Mouse (Mus musculus) spleen, adult 2 months (tissue): Measurements from ENCODE around the gene Rhbdf2. TPM values are rescaled to one million over a fixed set of nuclear protein-coding genes. Genes with fewer than 3 reads are reported as not detected.

Source experiments
- DNase-seq, 2 experiments: peaks; one replicate each; pipeline versions ENCODE4 v3.0.0 to v3.0.0-alpha.2; 2012 to 2021; ENCODE audit warnings: low spot score in 2 of 2, low read depth in 1 of 2
- H3K27ac ChIP-seq: fragments of 200-500 bp; 2 replicates; pipeline ENCODE4 v1.5.1; 2012; ENCODE audit warnings: low read length, inconsistent platforms; ENCODE audit not compliant: insufficient read depth
- H3K27me3 ChIP-seq: fragments of 200-500 bp; 2 replicates; pipeline ENCODE4 v1.6.1; 2012; ENCODE audit warnings: mild to moderate bottlenecking, moderate library complexity, low read length, inconsistent platforms; ENCODE audit not compliant: control insufficient read depth, insufficient read depth
- H3K36me3 ChIP-seq: fragments of 200-500 bp; 2 replicates; pipeline ENCODE4 v1.6.1; 2012; ENCODE audit warnings: mild to moderate bottlenecking, low read length, inconsistent platforms; ENCODE audit not compliant: control insufficient read depth, insufficient read depth
- H3K4me1 ChIP-seq: fragments of 200-500 bp; 2 replicates; pipeline ENCODE4 v1.6.1; 2011; ENCODE audit warnings: inconsistent platforms; ENCODE audit not compliant: control insufficient read depth, insufficient read depth, insufficient read length
- H3K4me3 ChIP-seq: fragments of 200-500 bp; 2 replicates; pipeline ENCODE4 v1.5.1; 2011; ENCODE audit warnings: mild to moderate bottlenecking, inconsistent platforms; ENCODE audit not compliant: insufficient read depth, insufficient read length; ENCODE audit errors: extremely low read depth
- CTCF ChIP-seq: fragments of 200-500 bp; IDR thresholded peaks from 2 replicates; pipeline ENCODE4 v1.5.1; 2011; ENCODE audit warnings: mild to moderate bottlenecking, inconsistent platforms; ENCODE audit not compliant: insufficient read depth, insufficient read length, insufficient replicate concordance; ENCODE audit errors: extremely low read depth
- POLR2A ChIP-seq: fragments of 200-500 bp; IDR thresholded peaks from 2 replicates; pipeline ENCODE4 v1.6.1; 2011; ENCODE audit warnings: low read depth, low read length, inconsistent platforms
- WGBS: fragments of 180-500 bp; shearing (Covaris S2); methylation state at CpG from one replicate; pipeline ENCODE4 v1.1.7; 2018; 5-methylcytosine and 5-hydroxymethylcytosine counted together
- polyA plus RNA-seq: library from polyadenylated mRNA; depleted of rRNA; stranded (reverse); fragments of >200 nt; gene quantifications from 2 replicates; pipeline ENCODE4 v1.2.3, GENCODE M21; 2012

Gene Rhbdf2
- polyA plus RNA-seq, 1 experiment: 84.5 TPM

- peak overlapping the region; percentile 18; the same call in 1 of the 2 replicates for H3K27ac ChIP-seq
These were observed 21.5 kb upstream of the Rhbdf2 start for GRCm38 (mm10) chr11:116648213-116648921.

DNA sequence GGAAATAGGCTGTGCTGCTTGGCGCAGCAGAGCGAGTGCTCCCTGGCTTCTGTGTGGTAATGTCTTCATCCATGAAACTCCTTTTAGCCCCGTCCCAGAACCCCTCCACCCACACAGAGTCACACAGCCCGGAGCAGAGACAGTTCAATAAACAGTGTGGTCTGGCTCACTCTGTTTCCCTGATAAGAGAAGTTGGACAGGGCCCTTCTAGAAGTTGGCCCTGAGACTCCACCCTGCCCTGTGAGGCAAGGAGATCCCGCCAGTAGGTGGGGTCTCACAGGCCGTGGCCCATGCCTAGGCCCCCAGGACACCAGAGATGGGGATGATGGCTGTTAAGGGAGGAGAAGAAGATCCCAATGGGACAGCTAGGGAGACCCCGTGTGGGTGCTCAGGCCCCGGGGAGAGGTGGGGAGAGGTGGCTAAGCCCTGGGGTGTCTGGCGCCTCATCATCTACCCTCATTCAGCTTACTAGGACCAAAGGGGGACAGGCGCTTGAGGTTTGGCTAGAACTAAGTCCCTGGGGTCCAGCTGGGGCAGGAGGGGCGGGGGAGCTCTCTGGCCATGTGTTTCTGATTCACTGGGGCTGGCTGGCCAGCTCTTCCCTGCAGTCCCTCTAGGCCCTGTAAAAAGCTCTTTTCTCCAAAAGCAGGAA is 20.6 kb upstream of the Rhbdf2 start:
- Histone ChIP-seq H3K27ac (no peak overlapping the region), H3K4me1 (no peaks in the 10 kb centered on the region; the same call in 1 of the 2 replicates), H3K27me3 (peaks cover 1% of the 10 kb centered on the region; the same call in 1 of the 2 replicates), H3K36me3 (no peaks in the 10 kb centered on the region), H3K4me3 (no peak overlapping the region)
- WGBS: 66% methylated on average over 11 of the region's 11 CpGs
- TF ChIP-seq POLR2A (no peak), CTCF (no peak)
- no peak for DNase-seq

More at GRCm38 (mm10) chr11:116648213-116648921, 21.5 kb upstream of the Rhbdf2 start:
- Histone ChIP-seq H3K27me3 (peaks cover 2% of the 10 kb centered on the region; the same call in 1 of the 2 replicates), H3K4me1 (no peaks in the 10 kb centered on the region; the same call in 1 of the 2 replicates), H3K4me3 (no peak overlapping the region), H3K36me3 (no peaks in the 10 kb centered on the region)
- WGBS: 81% methylated on average over 18 of the region's 18 CpGs
- TF ChIP-seq CTCF (no peak), POLR2A (no peak)
- no peak for DNase-seq

GRCm38 (mm10) chr11:116646771-116647170 is 20.0 kb upstream of the Rhbdf2 start:
- no peak overlapping the region for H3K27ac ChIP-seq

GRCm38 (mm10) chr11:116646136-116646535 is 19.3 kb upstream of the Rhbdf2 start:
- Histone ChIP-seq H3K36me3 (no peaks in the 10 kb centered on the region), H3K27me3 (peaks cover 1% of the 10 kb centered on the region; the same call in 1 of the 2 replicates)
- WGBS: 83% methylated on average over 11 of the region's 11 CpGs

More at GRCm38 (mm10) chr11:116646771-116647170, 20.0 kb upstream of the Rhbdf2 start:
- DNase-seq: no peak
- no peak for TF ChIP-seq POLR2A
- TF ChIP-seq CTCF: no peak
- H3K4me1 ChIP-seq: no peaks in the 10 kb centered on the region; the same call in 1 of the 2 replicates
- H3K4me3 ChIP-seq: no peak overlapping the region
- H3K27me3 ChIP-seq: peaks cover 1% of the 10 kb centered on the region; the same call in 1 of the 2 replicates
- 89% methylated on average over 7 of the region's 7 CpGs for WGBS
- H3K36me3 ChIP-seq: no peaks in the 10 kb centered on the region

DNA sequence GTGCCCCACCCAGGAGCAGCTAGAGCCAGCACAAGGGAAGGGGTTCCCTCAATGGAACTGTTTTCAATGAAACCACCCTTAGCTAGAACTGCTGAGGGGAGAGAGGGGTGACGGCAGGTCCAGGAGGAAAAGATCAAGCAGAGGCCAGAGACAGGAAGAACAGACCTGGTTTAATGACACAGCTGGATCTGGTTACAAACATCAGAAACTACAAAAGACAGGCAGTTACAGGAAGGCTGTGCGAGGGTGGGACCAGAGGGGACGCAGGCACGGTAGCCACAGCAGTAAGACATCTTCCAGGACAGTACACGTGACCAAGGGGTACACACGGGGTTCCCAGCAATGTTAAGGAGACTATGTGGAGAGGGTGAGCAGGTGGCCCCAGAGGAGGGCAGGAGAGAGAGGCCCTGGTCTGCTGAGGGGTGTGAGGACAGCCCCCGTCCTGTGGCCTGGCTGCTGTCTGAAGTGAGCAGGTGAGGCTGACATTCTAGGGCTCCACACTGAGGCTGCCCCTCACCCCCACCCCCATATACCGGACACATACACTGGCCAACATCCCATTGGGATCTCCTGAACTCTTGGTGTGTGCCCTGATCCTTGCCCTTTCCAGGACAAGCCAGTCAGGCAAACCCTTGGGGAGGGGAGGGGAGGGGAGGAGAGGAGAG is 18.8 kb upstream of the Rhbdf2 start:
- no peak for TF ChIP-seq POLR2A
- TF ChIP-seq CTCF: no peak
- 76% methylated on average over 8 of the region's 8 CpGs for WGBS
- no peak for DNase-seq
- Histone ChIP-seq H3K27me3 (no peaks in the 10 kb centered on the region), H3K36me3 (no peaks in the 10 kb centered on the region), H3K4me3 (no peak overlapping the region), H3K4me1 (no peaks in the 10 kb centered on the region; the same call in 1 of the 2 replicates), H3K27ac (no peak overlapping the region)

More at GRCm38 (mm10) chr11:116646136-116646535, 19.3 kb upstream of the Rhbdf2 start:
- no peak overlapping the region for H3K27ac ChIP-seq
- H3K4me1 ChIP-seq: no peaks in the 10 kb centered on the region; the same call in 1 of the 2 replicates
- H3K4me3 ChIP-seq: no peak overlapping the region
- DNase-seq: no peak
- no peak for TF ChIP-seq CTCF
- TF ChIP-seq POLR2A: no peak

- Histone ChIP-seq H3K27me3 (no peaks in the 10 kb centered on the region), H3K4me3 (no peak overlapping the region), H3K27ac (0 out of 2 replicates have a peak overlapping the region, but pooled peaks have one; percentile 8), H3K4me1 (no peaks in the 10 kb centered on the region; the same call in 1 of the 2 replicates), H3K36me3 (no peaks in the 10 kb centered on the region)
- no peak for DNase-seq
- no peak for TF ChIP-seq CTCF
- no peak for TF ChIP-seq POLR2A
- 88% methylated on average over 21 of the region's 21 CpGs for WGBS
These were observed 17.6 kb upstream of the Rhbdf2 start for GRCm38 (mm10) chr11:116644225-116645112.
